Mouse (Mus musculus) erythroblast, embryonic 14.5 days (primary cell): Measurements from ENCODE around the gene Maml3.

Experiments used
- GATA1 ChIP-seq: IDR thresholded peaks from 2 replicates; pipeline ENCODE4 v1.6.1; 2012; ENCODE audit warnings: low read length, inconsistent platforms, mixed read lengths
- TAL1 ChIP-seq: IDR thresholded peaks from 3 replicates; pipeline ENCODE4 v1.6.1; 2012; ENCODE audit warnings: low read length, inconsistent platforms, mixed read lengths

DNA sequence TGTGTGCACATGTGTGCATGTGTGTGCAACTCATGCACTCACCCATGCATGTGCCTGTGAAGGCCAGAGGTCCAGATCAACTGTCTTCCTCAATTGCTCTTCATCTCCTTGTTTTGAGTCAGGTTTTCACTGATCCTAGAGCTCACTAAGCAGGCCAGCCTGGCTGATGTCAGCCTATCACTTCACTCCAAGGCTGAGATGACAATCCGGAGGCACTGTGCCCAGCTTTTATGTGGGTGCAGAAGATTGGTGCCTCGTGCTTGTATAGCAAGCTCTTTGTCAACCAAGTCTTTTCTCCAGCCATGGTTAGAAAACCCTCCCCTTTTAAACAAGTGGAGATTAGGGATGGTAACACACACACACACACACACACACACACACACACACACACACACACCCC is 146.1 kb downstream of the Maml3 start:
- TF ChIP-seq TAL1 (no peak), GATA1 (no peak)
